Mouse (Mus musculus) telencephalon, adult 2 months (tissue): ENCODE data around the gene Mpo.

Source experiments
- DNase-seq: peaks from one replicate; pipeline ENCODE4 v3.0.0-alpha.2; 2011; ENCODE audit warnings: low read depth, low spot score

Gene Mpo

DNA sequence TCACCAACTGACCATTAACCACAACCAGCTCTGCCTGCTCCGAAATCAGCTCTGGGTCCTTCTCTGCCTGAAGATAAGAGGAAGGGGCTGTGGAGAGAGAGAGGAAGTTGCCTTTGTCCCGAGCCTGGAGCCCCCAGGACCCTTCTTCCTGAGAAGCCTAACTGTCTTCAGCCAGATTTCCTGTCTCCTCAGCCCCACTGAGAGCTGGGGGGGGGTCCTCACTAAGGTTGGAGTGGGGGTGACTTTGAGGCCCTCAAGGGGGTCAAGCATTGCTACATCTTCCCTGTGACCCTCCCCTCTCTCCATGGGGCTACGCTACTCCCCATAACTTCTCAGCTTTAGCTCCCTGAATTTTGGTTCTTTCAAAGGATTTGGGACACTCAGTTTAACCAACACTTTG lies at the start of gene Mpo:
Gene Mpo, plus strand, starts transcription at position 122 of the 400 bp plus-strand sequence.
- DNase-seq: no peak

GRCm38 (mm10) chr11:87743691-87744090 lies 49.7 kb upstream of the Mpo start:
- DNase-seq: no peak

GRCm38 (mm10) chr11:87744964-87745363 lies 48.4 kb upstream of the Mpo start:
- no peak for DNase-seq

GRCm38 (mm10) chr11:87745632-87746555 lies 47.5 kb upstream of the Mpo start:
- no peak for DNase-seq

GRCm38 (mm10) chr11:87747312-87747711 lies 46.1 kb upstream of the Mpo start:
- no peak for DNase-seq

DNA sequence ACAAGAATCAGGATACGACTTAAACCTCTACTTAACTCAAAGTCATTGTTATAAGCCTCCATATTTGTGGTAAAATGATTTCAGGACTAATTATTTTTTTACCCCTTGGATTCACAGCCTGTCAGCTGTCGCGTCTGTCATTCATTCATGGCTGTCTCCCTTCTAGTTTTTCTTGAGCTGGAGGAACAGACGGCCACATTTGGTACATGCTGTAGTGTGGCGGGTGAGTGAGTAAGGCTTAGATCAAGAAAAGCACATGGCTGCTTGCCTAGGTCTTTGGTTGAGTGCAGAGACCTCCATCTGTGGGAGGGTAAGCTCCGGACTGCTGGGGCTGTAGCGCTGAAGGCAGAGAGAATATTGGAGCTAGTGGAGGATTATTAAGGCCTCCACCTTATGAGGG lies 45.7 kb upstream of the Mpo start:
- DNase-seq: no peak

DNA sequence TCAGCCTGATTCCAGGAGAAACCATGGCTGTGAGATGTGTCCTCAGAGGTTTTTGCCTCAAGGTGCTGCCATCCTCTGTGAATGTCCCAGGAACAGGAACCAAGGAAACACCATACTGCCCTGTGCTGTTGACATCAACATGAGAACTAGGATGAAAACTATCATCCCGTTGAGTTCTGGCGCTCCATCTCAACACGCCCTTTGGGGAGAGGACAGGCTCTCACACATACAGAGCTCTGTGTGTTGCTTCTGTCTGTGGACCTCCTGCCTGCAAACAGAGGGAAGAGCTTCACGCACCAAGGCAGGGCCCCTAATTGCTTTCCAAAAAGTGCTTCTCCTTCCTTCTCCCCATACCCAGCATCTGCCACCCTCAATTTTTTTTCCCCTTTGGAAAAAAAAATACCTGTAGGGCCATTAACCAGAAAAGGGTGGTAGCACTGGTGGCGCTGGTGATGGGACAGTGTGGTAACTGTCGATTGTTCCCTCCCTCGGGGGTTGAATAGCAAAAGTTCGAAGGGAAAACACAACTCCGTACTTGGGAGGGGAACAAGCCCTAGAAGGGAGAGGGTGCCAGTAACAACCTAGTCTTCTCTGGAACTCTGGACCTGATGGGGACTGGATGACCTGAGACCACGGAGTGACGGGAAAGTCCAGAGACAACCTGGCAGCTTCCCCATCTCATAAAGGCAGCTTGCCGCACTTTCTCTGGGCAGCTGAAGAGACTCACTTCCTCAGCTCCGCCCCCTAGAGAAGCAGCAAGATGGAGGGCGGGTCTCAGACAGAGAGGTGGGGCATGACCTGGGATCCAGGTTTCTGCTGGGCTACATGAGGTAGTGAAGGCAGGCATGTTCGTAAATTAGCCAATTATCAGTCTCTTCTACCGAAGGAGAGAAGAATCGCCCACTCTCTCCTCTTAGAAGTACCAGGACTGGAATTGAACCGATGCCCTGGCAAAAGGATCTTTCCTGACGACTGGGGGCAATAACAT lies 45.0 kb upstream of the Mpo start:
- DNase-seq: no peak

DNA sequence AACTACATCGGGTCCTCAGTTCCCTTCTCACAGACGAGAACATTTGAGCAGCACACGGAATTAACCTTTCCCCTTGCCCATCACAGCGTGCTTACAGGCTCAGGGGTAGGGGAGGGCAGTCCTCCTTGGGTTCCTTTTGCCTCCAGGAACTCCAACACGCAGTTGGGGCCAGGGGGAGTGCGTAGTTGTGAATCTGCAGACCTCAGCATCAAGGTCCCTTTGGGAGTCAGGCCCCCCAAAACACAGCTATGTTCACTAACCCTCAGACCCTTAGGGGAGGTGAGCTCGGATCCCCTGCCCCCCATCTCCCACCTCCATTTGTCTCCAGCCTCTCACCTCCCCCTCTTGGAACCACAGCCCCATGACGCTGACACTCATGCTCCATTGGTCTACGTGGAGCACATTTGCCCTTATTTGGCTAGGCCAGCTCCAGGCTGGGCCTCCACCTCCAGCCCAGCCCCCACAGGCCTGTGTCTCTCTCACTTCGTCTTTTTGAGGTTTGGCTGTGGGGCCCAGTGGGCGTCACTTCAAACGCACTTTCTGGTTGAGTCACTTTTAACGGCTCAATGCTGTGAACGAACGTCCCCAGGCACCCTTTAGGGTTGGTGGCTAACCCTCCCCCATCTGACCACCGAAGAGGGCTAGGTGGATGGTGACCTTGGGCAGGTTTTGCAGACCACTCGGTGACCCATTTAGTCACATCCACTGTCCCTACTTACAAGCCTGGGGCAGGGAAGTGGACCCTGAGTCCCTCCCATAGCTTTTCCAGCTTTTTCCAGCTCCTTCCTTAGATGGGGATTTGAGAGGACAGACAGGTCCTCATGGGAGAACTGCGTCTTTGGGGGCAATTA lies 44.0 kb upstream of the Mpo start:
- DNase-seq: no peak

- no peak for DNase-seq
These were observed 43.3 kb upstream of the Mpo start for GRCm38 (mm10) chr11:87750043-87750421.

DNA sequence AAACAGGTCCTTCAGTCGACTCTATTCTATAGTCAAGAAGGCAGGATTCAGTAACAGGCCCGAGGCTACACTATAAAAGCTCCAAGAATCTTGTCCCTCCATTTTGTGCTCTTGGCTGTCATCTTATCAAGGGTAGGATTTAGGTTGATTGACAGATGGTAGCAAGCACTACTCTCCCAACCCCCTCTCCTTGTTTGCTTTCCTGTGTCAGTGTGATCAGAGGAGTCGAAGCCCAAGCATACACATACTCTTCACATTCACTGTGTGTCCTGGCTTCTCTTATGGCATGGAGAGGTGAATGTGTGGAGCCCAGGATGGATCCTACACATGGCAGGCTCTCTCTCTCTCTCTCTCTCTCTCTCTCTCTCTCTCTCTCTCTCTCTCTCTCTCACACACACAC lies 42.9 kb upstream of the Mpo start:
- DNase-seq: no peak

DNA sequence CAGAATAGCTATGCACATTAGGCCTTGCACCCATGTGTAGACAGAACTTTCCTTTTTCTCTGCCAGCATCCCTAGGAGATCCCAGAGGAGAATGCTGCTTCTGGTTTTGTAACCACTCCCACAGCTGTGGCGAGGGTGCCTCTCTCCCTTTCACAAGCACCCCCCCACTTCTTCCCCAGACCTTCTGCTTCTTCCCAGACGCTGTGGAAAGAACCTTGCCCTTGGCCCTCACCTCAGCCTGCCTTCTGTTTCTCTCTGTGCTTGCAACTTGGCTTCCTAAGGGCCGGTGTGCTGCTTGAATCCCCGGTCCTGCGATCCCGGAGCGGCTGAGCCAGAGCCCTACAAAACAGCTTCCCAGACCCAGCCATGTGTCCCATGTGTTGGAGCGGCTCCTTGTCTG lies 42.4 kb upstream of the Mpo start:
- DNase-seq: no peak

GRCm38 (mm10) chr11:87751491-87751966 lies 41.9 kb upstream of the Mpo start:
- DNase-seq: no peak

DNA sequence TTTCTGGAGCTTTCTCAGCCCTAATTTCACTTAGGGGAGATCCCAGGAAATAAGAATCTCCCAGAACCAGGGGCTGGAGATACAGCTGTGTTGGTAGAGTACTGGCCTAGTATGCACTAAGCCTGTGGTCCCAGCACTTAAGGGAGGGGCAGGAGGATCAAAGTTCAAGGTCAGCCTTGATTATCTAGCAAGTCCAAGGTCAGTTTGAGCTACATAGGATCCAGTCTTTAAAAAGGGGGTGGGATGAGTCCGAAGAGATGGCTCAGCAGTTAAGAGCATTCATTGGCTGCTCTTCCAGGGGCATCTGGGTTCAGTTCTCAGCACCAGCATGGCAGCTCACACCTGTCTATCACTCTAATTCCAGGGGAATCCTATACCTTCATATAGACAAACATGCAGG lies 41.1 kb upstream of the Mpo start:
- no peak for DNase-seq

DNA sequence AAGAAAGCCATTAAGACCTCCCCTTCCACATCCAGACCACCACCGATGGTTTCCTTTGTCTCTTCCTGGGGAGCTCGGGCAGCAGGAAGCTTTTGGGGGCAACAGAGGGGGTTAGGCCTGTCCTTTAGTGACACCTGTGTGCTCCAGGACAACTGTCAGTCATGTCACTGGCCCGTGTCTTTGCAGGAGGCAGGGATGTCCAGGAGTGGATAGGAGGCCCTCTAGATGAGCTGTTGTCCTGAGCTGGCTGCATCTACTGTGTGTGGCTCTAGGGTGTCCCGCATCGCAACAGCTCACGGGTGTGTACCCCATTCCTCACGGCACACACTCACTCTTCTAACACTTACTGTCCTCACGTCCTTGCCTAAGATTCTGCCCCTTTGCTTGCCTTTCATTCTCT lies 40.1 kb upstream of the Mpo start:
- no peak for DNase-seq

- no peak for DNase-seq
These were observed 39.4 kb upstream of the Mpo start for GRCm38 (mm10) chr11:87753891-87754501.

DNA sequence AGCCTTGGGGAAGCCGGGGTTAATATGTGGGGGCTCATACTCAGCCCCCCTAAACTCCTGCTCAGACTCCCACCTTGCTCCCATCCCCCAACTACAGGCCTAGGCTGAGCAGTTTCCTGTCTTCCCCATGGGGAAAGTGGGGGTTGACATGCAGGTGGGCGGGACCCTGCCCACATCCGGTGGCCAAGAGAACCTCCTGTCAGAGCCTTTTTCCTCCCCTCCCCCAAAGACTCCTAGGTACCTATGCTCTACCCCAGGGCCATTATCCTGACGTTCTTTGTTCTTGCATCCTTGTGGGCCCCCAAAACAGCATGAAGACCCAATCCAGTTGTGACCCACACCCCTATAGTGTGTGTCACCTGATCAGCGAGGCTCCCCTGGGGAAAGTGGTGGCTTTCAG lies 38.8 kb upstream of the Mpo start:
- DNase-seq: no peak

GRCm38 (mm10) chr11:87755360-87756017 lies 37.9 kb upstream of the Mpo start:
- no peak for DNase-seq

DNA sequence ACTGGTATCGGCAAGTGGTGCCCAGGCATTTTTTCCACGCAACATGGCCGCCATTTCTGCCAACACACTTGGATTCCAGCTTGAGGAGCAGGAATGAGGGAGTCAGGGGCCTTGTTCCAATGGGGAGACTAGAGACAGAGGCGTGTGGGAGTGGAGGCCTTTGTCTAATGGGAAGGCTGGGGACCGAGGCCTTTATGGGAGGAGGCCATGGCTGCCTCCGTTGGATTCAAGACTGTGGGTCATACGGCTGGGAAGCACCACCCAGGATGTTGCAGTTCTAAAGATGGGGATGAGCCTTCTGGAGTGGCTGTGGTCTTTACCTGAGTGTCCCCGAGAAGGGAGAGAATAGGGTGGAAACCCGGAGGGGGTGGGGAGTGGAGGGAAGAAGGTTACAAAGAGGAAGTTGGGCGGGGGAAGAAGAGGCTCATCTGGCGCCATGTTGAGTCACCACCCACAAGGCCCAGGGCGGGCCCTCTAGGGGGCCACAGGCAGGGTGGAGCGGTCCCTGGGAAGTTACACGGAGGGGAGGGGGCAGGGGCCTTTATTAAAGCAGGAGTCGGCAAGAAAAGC lies 37.0 kb upstream of the Mpo start:
- DNase-seq: no peak

DNA sequence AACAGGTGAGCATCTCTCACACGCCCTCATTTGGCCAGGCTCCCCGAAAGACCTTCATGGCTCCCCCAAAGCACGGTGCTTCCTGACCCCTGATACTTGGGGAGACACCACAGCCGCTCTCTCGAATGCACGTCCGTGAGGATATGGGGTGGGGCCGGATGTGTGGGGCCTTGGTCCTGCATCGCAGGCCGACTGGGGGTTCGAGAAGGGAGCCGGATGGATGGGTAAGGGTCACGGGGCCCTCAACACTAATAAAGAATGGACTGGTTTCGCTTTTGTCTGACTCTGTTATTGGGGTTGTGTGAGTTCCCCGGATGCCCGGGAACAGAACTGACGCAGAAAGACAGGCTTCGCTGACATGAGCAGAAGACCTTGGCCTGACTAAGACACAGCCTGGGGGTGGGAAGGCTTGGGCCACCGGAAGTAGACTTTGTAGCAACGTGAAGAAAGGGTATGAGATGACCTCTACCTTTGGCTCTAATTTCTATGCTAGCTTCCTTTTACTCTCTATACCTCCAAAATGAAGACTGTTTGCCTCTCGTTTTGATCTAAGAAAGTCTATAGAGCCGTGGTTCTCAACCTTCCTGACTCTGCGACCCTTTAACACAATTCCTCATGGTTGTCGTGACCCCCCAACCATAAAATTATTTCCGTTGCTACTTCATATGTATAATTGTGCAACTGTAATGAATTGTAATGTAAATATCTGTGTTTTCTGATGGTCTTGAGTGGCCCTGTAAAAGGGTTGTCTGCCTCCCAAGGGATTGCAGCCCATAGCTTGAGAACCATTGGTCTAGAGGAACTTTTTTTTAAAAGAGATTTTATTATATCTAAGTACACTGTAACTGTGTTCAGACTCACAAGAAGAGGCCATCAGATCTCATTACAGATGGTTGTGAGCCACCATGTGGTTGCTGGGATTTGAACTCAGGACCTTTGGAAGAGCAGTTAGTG lies 36.1 kb upstream of the Mpo start:
- DNase-seq: no peak
